Mouse (Mus musculus) CH12.LX (cell line): ENCODE measurements around the gene Fah.

Source experiments
- BHLHE40 ChIP-seq: IDR thresholded peaks from 2 replicates; pipeline ENCODE4 v1.6.1; 2011; ENCODE audit warnings: mild to moderate bottlenecking, low read depth, low read length, improper control_type of control experiment
- CTCF ChIP-seq, 2 experiments: IDR thresholded peaks in 1 of 2; conservative IDR thresholded peaks in 1 of 2; 2 replicates each; pipeline ENCODE4 v1.5.1; 2011 to 2012; ENCODE audit warnings: low read depth in 2 of 2, low read length in 2 of 2, improper control_type of control experiment in 1 of 2, inconsistent platforms in 1 of 2, mild to moderate bottlenecking in 1 of 2, moderate library complexity in 1 of 2
- EP300 ChIP-seq: IDR thresholded peaks from 2 replicates; pipeline ENCODE4 v1.6.1; 2011; ENCODE audit warnings: low read length, improper control_type of control experiment
- HCFC1 ChIP-seq: IDR thresholded peaks from 2 replicates; pipeline ENCODE4 v1.6.1; 2012; ENCODE audit warnings: low read depth, mild to moderate bottlenecking, inconsistent platforms, low read length, improper control_type of control experiment
- KAT2A ChIP-seq: IDR thresholded peaks from 2 replicates; pipeline ENCODE4 v1.6.1; 2012; ENCODE audit warnings: low read length, improper control_type of control experiment, inconsistent platforms; ENCODE audit not compliant: insufficient replicate concordance
- MAX ChIP-seq: IDR thresholded peaks from 2 replicates; pipeline ENCODE4 v1.6.1; 2011; ENCODE audit warnings: low read length, improper control_type of control experiment
- MEF2A ChIP-seq: IDR thresholded peaks from 2 replicates; pipeline ENCODE4 v1.6.1; 2014; ENCODE audit warnings: low read depth, mild to moderate bottlenecking, inconsistent platforms, low read length, improper control_type of control experiment, borderline replicate concordance
- MXI1 ChIP-seq: IDR thresholded peaks from 2 replicates; pipeline ENCODE4 v1.6.1; 2011; ENCODE audit warnings: mild to moderate bottlenecking, low read depth, low read length, improper control_type of control experiment
- MYC ChIP-seq: IDR thresholded peaks from 2 replicates; pipeline ENCODE4 v1.6.1; 2011; ENCODE audit warnings: low read depth, mild to moderate bottlenecking, improper control_type of control experiment, low read length
- NELFE ChIP-seq: IDR thresholded peaks from 2 replicates; pipeline ENCODE4 v1.6.1; 2011; ENCODE audit warnings: low read depth, low read length, improper control_type of control experiment
- POLR2A ChIP-seq: IDR thresholded peaks from 2 replicates; pipeline ENCODE4 v1.6.1; 2011; ENCODE audit warnings: low read depth, mild to moderate bottlenecking, improper control_type of control experiment, low read length
- POLR2AphosphoS2 ChIP-seq: IDR thresholded peaks from 2 replicates; pipeline ENCODE4 v1.6.1; 2011; ENCODE audit warnings: low read depth, low read length, improper control_type of control experiment
- TBP ChIP-seq: conservative IDR thresholded peaks from 2 replicates; pipeline ENCODE4 v1.6.1; 2011; ENCODE audit warnings: low read depth, low read length, improper control_type of control experiment
- TCF12 ChIP-seq: IDR thresholded peaks from 2 replicates; pipeline ENCODE4 v1.6.1; 2014; ENCODE audit warnings: low read depth, mild to moderate bottlenecking, inconsistent platforms, low read length, improper control_type of control experiment

DNA sequence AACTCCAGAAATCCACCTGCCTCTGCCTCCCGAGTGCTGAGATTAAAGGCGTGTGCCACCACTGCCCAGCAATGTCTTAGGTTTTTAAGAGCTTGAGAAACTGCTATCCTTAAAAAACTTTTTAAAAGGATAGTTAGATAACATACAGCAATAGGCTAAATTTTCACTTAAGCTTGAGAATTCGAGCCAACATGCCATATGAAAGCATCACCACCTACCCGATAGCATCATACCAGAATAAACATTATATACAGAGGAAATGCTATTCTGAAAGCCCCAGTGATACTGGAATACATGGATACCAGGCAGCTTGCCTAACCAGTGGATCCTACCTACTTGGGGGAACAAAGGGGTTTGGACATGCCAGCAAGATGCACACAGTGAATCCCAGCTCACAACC, 17.2 kb upstream of the Fah start:
- no peak for TF ChIP-seq MYC
- TF ChIP-seq TBP = no peak
- TF ChIP-seq CTCF (conservative IDR thresholded peaks at IDR 0.05 in 1 of 2, IDR thresholded peaks at IDR 0.05 in 1 of 2; ENCODE audit: low read depth in 2 of 2, low read length in 2 of 2) = no peak
- no peak for TF ChIP-seq NELFE
- no peak for TF ChIP-seq TCF12
- TF ChIP-seq KAT2A = no peak
- TF ChIP-seq POLR2AphosphoS2 = no peak
- no peak for TF ChIP-seq MAX
- no peak for TF ChIP-seq MEF2A
- TF ChIP-seq BHLHE40 = no peak
- no peak for TF ChIP-seq MXI1
- TF ChIP-seq HCFC1 = no peak
- TF ChIP-seq POLR2A = no peak
- no peak for TF ChIP-seq EP300
